Mouse (Mus musculus): ENCODE results near the gene Ccdc3. TPM values are rescaled to one million over a fixed set of nuclear protein-coding genes. Genes with fewer than 3 reads are reported as not detected.

Gene Ccdc3
- polyA plus RNA-seq, 1 experiment from 2014 or later: 16.9 TPM

DNA sequence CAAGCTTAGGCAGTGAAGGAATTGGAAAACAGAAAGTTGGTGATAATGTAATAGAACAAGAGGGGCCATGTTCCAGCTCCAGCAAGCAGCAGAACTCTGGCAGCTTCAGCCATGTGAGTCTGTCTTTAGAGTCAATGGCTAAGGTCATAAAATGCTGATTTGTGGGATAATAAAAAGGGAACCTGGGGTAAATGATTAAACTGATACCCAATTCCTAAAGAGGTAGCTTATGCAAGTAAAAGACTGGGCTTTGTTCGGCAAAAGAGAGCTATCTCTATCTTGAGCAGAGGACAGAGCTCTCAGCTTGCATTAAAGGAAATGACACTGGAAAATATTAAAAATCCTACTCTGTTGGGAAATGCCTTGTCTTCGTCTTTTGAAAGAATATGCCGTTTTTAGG, 120.7 kb downstream of the Ccdc3 start:
- no peak overlapping the region for H3K27ac ChIP-seq (ENCODE audit: low read depth, low read length)
- no peaks in the 10 kb centered on the region for H3K4me1 ChIP-seq (ENCODE audit: control insufficient read depth, insufficient read depth, low read length)
- no peak overlapping the region for H3K9ac ChIP-seq (replicated peaks; ENCODE audit: low read depth, low read length)
- no peak overlapping the region for H3K4me2 ChIP-seq (ENCODE audit: low read depth, low read length)
- 67% methylated on average over 3 of the region's 3 CpGs for WGBS
- no peaks in the 10 kb centered on the region for H3K27me3 ChIP-seq (ENCODE audit: control insufficient read depth, insufficient read depth, low read length)
- no peaks in the 10 kb centered on the region for H3K36me3 ChIP-seq (ENCODE audit: control insufficient read depth, insufficient read depth, low read length)
- ATAC-seq (ENCODE audit: low read depth): no peak
- no peaks in the 10 kb centered on the region for H3K9me3 ChIP-seq (ENCODE audit: control insufficient read depth, low read length)
- no peak overlapping the region for H3K4me3 ChIP-seq (ENCODE audit: low read depth, low read length)

DNA sequence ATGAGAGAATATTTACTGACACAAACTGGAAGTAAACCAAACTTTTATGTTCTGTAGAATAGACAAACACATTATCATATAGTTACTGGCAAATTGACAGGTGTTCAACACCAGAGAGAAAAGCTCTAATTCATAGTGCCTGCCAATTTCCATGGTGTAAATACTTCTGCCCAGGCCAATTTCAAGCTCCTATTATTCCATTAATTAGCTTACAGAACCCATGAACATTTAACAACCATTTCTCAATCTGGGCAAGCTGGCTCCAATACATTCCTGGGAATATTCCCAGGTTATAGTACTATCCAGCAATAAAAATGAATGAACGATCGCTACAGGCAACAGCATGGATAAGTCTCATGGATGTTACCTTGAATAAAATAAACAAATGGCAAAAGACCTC, 124.7 kb downstream of the Ccdc3 start:
- no peak for ATAC-seq (ENCODE audit: low read depth)
- Histone ChIP-seq H3K36me3 (ENCODE audit: control insufficient read depth, insufficient read depth, low read length) (no peaks in the 10 kb centered on the region), H3K27me3 (ENCODE audit: control insufficient read depth, insufficient read depth, low read length) (no peaks in the 10 kb centered on the region), H3K4me3 (ENCODE audit: low read depth, low read length) (no peak overlapping the region), H3K9me3 (ENCODE audit: control insufficient read depth, low read length) (no peaks in the 10 kb centered on the region), H3K9ac (replicated peaks; ENCODE audit: low read depth, low read length) (no peak overlapping the region), H3K27ac (ENCODE audit: low read depth, low read length) (no peak overlapping the region), H3K4me1 (ENCODE audit: control insufficient read depth, insufficient read depth, low read length) (no peaks in the 10 kb centered on the region), H3K4me2 (ENCODE audit: low read depth, low read length) (no peak overlapping the region)
- WGBS: 60% methylated on average over 2 of the region's 2 CpGs

DNA sequence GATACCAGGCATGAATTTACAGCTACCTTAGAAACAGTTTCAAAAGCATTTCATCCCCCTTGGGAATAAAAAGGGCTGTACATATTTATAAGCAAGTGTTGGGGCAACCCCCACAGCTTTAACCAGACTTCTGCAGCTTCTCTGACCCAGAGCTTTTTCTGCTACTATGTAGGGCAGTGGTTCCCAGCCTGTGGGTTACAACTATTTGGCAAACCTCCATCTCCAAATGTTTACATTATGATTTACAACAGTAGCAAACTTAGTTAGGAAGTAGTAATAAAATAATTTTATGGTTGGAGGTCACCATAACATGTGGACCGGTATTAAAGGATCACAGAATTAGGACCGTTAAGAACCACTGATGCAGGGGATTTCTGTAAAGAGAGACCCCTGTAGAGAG, 130.4 kb downstream of the Ccdc3 start:
- Histone ChIP-seq H3K4me1 (ENCODE audit: control insufficient read depth, insufficient read depth, low read length) (no peaks in the 10 kb centered on the region), H3K4me2 (ENCODE audit: low read depth, low read length) (no peak overlapping the region), H3K9me3 (ENCODE audit: control insufficient read depth, low read length) (no peaks in the 10 kb centered on the region), H3K27ac (ENCODE audit: low read depth, low read length) (no peak overlapping the region), H3K36me3 (ENCODE audit: control insufficient read depth, insufficient read depth, low read length) (no peaks in the 10 kb centered on the region), H3K27me3 (ENCODE audit: control insufficient read depth, insufficient read depth, low read length) (no peaks in the 10 kb centered on the region), H3K4me3 (ENCODE audit: low read depth, low read length) (no peak overlapping the region), H3K9ac (replicated peaks; ENCODE audit: low read depth, low read length) (no peak overlapping the region)
- 74% methylated on average over 2 of the region's 2 CpGs for WGBS
- ATAC-seq (ENCODE audit: low read depth): no peak

Other genes starting within 250 kb of the Ccdc3 start
- gene Phyh, start 218.8 kb upstream of the Ccdc3 start, polyA plus RNA-seq (2014; fragmentation: Nextera tagmentation; extraction: Ambion mirVana): 75.7 and 90.7 TPM in 2 replicates
- not detected in 2 replicates for gene Ucma, start 161.7 kb upstream of the Ccdc3 start, polyA plus RNA-seq (2014; fragmentation: Nextera tagmentation; extraction: Ambion mirVana)
- 1.8 and 3.5 TPM in 2 replicates for gene Mcm10, start 125.0 kb upstream of the Ccdc3 start, polyA plus RNA-seq (2014; fragmentation: Nextera tagmentation; extraction: Ambion mirVana)
- gene Optn, start 73.7 kb upstream of the Ccdc3 start, polyA plus RNA-seq (2014; fragmentation: Nextera tagmentation; extraction: Ambion mirVana): 14.6 and 16.6 TPM in 2 replicates

Data from neural tube, embryonic 14.5 days (tissue).